Mouse (Mus musculus): Measurements from ENCODE around the gene Nelfcd. TPM values are rescaled to one million over a fixed set of nuclear protein-coding genes. Genes with fewer than 3 reads are reported as not detected.

Gene Nelfcd
- polyA plus RNA-seq, 1 experiment = 44.9 TPM

DNA sequence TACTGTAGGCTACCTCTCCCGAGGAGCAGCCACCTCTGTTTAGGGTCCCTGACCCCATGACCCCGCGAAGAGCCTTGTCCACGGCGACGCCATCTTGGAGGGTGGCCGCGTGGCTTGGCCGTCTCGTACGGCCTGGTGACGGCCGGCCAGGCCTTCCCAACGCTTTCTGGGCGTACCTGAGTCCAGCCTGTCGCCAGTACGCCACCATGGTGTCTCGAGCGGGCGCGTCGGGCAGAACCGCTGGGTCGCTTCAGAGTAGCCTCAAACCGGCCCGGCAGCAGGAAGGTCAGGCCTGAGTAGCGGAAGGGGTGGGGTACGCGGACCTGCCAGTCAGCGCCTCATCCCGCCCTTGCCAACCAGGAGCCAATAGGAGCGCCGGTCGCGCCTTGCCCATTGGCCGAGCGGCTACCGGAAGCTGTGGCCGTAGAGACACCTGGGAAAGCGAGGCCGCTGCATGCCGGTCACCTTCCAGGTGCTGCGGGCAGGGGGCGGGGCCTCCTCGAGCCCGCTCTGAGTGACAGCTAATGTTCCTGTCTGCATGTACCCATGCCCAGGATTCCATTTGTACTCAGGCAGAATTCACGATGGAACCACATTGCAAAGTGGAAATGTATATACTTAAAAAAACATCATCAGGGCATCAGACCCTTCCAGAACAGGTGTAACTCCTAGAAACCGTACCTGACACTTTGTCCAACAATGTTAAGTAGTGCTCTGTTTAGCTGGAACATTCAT is 48.4 kb downstream of the Nelfcd start, which contains the start of gene Atp5e:
Atp5e (minus strand) TSS at position 317 of the 735 bp plus-strand sequence.
- Histone ChIP-seq H3K4me3 (replicated peaks; ENCODE audit: extremely low read depth, low read depth, low read length) (peak within 1 kb of the TSS; percentile 99), H3K4me1 (ENCODE audit: control insufficient read depth, insufficient read depth, low read length) (no peaks in the 10 kb centered on the region; the same call in 1 of the 2 replicates)
- peak; percentile 96 for DNase-seq
- TF ChIP-seq CTCF (IDR thresholded peaks at IDR 0.05; ENCODE audit: insufficient read depth, low read length) = no peak
- TF ChIP-seq POLR2A (IDR thresholded peaks at IDR 0.05; ENCODE audit: borderline replicate concordance, extremely low read depth, low read depth, low read length) = peak; percentile 55; the same call in 1 of the 2 replicates
- 1% methylated on average over 48 of the region's 48 CpGs for WGBS

DNA sequence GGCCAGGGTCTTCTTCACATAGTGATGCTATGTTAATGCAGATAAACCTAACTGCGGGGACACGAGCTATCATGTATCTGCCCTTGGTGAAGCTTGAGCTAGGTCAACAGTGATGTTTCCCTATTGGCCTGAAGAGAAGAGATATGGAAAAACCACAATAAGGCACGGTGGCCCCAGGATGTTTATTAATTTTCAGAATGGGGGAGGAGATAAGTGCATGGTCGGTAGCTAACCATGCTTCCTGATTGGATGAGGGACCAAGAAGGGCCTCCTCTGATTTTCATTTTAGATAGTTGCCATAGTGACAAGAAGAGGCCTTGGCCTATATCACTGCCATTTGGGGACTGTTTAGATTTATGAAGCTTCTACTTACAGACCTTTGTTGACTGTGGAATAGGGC is 54.7 kb downstream of the Nelfcd start:
- WGBS = 57% methylated on average over 4 of the region's 4 CpGs
- TF ChIP-seq POLR2A (IDR thresholded peaks at IDR 0.05; ENCODE audit: borderline replicate concordance, extremely low read depth, low read depth, low read length) = no peak
- TF ChIP-seq CTCF (IDR thresholded peaks at IDR 0.05; ENCODE audit: insufficient read depth, low read length) = no peak

DNA sequence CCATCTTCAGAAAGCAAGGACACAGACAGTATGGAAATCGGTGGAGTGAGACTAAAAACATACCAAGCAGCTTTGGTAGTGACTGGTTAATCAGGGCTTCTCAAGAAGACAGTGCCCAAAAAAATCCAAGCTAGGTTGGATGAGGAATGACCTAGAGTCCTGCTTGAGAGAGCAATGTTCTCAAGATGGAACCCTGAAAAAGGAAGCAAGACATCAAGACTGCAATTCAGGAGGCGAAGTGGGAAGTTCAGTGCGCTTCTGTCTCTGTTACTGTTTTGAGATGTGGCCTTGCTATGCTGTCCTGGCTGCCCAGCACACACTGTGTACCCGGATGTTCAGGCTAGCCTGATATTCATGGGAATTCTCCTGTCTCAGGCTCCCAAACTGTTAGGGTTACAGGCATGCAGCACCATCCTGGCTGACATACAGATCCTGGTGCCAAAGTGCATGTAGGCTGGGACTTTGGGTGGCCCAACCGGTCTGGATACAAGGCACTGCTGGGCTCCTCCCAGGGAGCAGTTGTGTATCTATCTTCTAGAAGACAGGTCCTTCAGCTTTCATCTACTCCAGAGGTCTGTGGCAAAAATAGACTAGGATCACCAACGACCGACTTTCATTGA is 55.3 kb downstream of the Nelfcd start:
- TF ChIP-seq POLR2A (IDR thresholded peaks at IDR 0.05; ENCODE audit: borderline replicate concordance, extremely low read depth, low read depth, low read length) = no peak
- no peak for TF ChIP-seq CTCF (IDR thresholded peaks at IDR 0.05; ENCODE audit: insufficient read depth, low read length)
- WGBS = 84% methylated on average over 7 of the region's 7 CpGs
- peaks cover 10% of the 10 kb centered on the region for H3K4me1 ChIP-seq (ENCODE audit: control insufficient read depth, insufficient read depth, low read length)
- DNase-seq = no peak
- H3K4me3 ChIP-seq (replicated peaks; ENCODE audit: extremely low read depth, low read depth, low read length) = no peak overlapping the region

More for the DNA sequence above, 54.7 kb downstream of the Nelfcd start:
- DNase-seq = no peak
- peaks cover 10% of the 10 kb centered on the region for H3K4me1 ChIP-seq (ENCODE audit: control insufficient read depth, insufficient read depth, low read length)
- no peak overlapping the region for H3K4me3 ChIP-seq (replicated peaks; ENCODE audit: extremely low read depth, low read depth, low read length)

DNA sequence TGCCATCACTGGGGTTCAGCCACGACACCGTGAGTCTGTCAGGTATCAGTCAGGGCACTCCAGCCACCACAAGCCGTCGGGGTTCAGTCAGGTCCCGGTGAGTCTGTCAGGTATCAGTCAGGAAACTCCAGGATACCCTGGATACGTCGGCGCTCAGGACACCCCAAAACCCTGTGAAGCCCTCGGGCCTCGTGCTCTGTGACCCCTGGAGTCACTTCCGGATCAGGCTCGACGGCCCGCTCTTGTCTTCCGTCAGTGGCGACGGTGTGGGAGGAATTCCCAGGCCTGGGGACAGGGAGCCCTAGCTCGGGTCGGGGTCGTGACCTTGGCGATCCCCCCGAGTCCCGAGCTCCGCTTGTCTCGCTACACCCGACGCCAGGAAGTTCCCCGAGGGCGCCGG is 56.8 kb downstream of the Nelfcd start:
- Histone ChIP-seq H3K4me1 (ENCODE audit: control insufficient read depth, insufficient read depth, low read length) (peaks cover 10% of the 10 kb centered on the region), H3K4me3 (replicated peaks; ENCODE audit: extremely low read depth, low read depth, low read length) (peak overlapping the region; percentile 85)
- WGBS = 7% methylated on average over 30 of the region's 30 CpGs
- TF ChIP-seq POLR2A (IDR thresholded peaks at IDR 0.05; ENCODE audit: borderline replicate concordance, extremely low read depth, low read depth, low read length) (no peak), CTCF (IDR thresholded peaks at IDR 0.05; ENCODE audit: insufficient read depth, low read length) (no peak)
- DNase-seq = no peak

DNA sequence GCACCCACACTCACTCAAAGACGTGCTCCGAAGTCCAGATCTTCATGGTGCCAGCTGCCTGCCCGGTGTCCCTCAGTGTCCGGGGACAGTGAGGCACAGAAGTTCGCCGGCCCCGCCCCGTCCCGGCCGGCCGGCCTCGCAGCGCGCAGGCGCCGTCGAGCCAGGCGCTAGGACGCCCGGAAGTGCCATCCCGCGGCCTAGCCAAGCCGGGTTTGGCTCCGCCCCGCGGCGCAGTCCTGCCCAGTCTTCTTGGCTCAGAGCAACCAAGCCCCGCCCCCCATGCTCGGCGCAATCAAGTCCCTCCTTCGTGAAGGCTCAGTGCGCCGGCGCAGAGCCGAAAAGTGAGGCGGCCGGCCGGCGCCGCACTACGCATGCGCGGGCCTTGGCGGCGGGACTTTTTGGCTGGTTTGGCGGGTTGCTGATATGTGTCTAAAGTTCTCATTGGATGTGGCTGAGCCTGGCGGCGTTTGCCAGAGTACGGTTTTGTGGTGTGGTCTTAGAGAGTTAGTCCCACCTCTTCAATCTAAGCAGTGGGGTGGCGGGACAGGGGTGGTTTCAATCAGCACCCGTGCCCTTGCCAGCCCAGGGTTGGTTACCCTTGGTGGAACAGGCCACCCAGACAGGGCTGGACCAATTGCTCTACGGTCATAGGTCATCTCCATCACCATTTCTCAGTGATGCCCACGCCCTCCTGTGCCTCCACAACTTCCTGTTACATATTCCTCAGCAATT is 57.4 kb downstream of the Nelfcd start, which contains the start of gene Prelid3b:
Prelid3b (minus strand) TSS at position 264 of the 732 bp plus-strand sequence.
- DNase-seq = peak; percentile 99
- Histone ChIP-seq H3K4me3 (replicated peaks; ENCODE audit: extremely low read depth, low read depth, low read length) (peak within 1 kb of the TSS; percentile 85), H3K4me1 (ENCODE audit: control insufficient read depth, insufficient read depth, low read length) (peaks cover 10% of the 10 kb centered on the region)
- WGBS = under 1% methylated on average over 53 of the region's 53 CpGs
- TF ChIP-seq POLR2A (IDR thresholded peaks at IDR 0.05; ENCODE audit: borderline replicate concordance, extremely low read depth, low read depth, low read length) (peak; percentile 75), CTCF (IDR thresholded peaks at IDR 0.05; ENCODE audit: insufficient read depth, low read length) (no peak)

DNA sequence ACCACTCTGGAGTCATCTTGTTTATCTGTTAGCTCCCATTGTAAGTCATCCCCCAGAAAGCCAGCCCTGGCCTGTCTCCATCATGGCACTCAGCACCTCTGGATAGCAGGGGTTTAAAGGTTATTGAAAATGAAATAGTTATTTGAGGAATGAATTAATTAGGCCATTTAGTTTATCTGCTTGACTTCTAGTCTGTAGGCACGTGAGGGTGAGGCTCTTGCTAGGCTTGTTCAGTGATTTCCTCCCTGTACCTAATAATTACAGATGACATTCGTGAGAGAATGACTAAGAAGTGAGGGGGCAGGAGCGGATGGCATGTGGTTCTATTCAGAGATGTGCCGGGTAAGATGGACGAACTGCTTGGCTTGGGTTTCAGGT is 57.9 kb downstream of the Nelfcd start:
- WGBS = 70% methylated on average over 5 of the region's 5 CpGs
- no peak for DNase-seq
- H3K4me1 ChIP-seq (ENCODE audit: control insufficient read depth, insufficient read depth, low read length) = peaks cover 10% of the 10 kb centered on the region
- H3K4me3 ChIP-seq (replicated peaks; ENCODE audit: extremely low read depth, low read depth, low read length) = no peak overlapping the region
- no peak for TF ChIP-seq CTCF (IDR thresholded peaks at IDR 0.05; ENCODE audit: insufficient read depth, low read length)
- TF ChIP-seq POLR2A (IDR thresholded peaks at IDR 0.05; ENCODE audit: borderline replicate concordance, extremely low read depth, low read depth, low read length) = no peak

Other genes starting within 250 kb of the Nelfcd start
- gene Gnas, start 131.5 kb upstream of the Nelfcd start, polyA plus RNA-seq (2012; rRNA removed) = 897 and 1,050 TPM in 2 replicates
- gene Gm20721, start 69.1 kb upstream of the Nelfcd start, polyA plus RNA-seq (2012; rRNA removed) = not detected in 2 replicates
- 229 and 251 TPM in 2 replicates for gene Ctsz, start 23.2 kb downstream of the Nelfcd start, polyA plus RNA-seq (2012; rRNA removed)
- 17.4 and 38.3 TPM in 2 replicates for gene Tubb1, start 34.9 kb downstream of the Nelfcd start, polyA plus RNA-seq (2012; rRNA removed)
- 238 and 290 TPM in 2 replicates for gene Atp5e, start 48.3 kb downstream of the Nelfcd start, polyA plus RNA-seq (2012; rRNA removed)
- gene Prelid3b, start 57.3 kb downstream of the Nelfcd start, polyA plus RNA-seq (2012; rRNA removed) = 21.8 and 29.7 TPM in 2 replicates
- gene Zfp831, start 227.7 kb downstream of the Nelfcd start, polyA plus RNA-seq (2012; rRNA removed) = 0.53 and 0.65 TPM in 2 replicates